Mouse (Mus musculus) skeletal muscle tissue, adult 2 months (tissue): ENCODE results near the gene Vps52.

Source experiments
- DNase-seq: peaks from one replicate; pipeline ENCODE4 v3.0.0-alpha.2; 2012; ENCODE audit warnings: low read depth, low spot score

Gene Vps52

GRCm38 (mm10) chr17:34003426-34003825 is 47.8 kb downstream of the Vps52 start:
- DNase-seq, result no peak

DNA sequence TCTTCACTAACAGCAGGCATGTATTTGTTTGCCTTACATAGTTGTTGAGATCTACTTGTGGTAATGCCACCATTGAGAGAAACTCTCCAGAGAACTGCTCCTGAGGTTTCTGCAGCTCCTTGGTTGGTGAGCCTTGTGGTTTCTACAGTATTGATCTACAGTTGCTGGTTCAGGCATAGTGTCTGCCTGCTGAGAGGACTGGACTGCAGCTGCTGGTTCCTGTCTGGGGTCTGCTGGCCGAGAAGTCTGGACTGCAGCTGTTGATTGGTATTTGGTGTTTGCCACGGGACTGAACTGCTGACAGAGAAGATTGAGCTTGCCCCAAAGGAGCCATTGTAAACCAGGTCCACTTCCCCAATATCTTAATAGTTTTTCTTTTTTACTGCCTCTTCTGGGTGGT is 51.0 kb downstream of the Vps52 start:
- DNase-seq, result no peak

DNA sequence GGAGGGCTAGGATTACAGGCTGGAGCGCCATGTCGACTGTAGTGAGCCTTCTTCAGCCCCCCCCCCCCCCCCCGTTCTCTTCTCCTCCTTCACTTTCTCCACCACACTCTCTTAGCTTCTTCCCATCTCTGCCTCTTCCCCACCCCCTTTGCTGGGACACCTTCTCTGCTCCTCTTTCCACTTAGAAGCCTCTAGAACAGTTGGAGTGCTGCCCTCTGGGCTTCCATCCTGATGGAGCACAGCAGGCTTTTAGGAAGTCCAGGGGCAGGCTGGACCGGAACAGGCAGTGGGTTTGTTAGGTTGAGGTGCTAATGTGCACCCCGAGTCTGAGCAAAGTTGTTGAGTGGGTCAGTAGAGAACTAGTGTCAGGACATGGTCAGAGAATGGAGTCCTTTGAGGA is 54.5 kb downstream of the Vps52 start:
- DNase-seq, result no peak

DNA sequence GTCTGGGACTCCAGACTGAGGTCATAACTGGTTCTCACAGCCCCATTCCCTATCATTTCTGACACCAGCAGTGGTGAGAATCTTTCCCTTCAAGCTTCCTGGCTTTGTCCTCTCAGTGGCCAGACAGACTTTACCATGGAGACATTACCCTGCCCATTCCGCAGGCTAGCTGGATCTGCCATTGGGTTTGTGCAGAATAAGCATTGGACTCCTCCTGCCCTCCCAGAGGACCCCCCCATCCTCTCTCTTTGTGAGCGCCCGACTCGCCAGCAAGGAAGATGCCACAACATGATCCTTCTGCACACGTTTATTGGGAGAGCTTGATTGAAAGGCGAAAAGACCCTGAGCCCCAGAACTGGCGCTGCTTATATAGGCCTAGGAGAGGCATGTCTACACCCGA is 57.8 kb downstream of the Vps52 start:
- no peak for DNase-seq
